Mouse (Mus musculus): ENCODE results near the gene Coa3.

- TF ChIP-seq CTCF (IDR thresholded peaks at IDR 0.05; ENCODE audit: low read depth, low read length) (no peak), POLR2A (IDR thresholded peaks at IDR 0.05; ENCODE audit: extremely low read depth, insufficient read depth, low read length) (no peak)
Measured at GRCm38 (mm10) chr11:101229361-101229900, 49.5 kb downstream of the Coa3 start.
